Mouse (Mus musculus): ENCODE results near the gene Setd7. TPM values are rescaled to one million over a fixed set of nuclear protein-coding genes. Genes with fewer than 3 reads are reported as not detected.

The Setd7 gene
- polyA plus RNA-seq, 1 experiment from 2014 or later: 4.8 TPM

- Histone ChIP-seq H3K4me1 (ENCODE audit: control insufficient read depth, insufficient read depth, low read length) (peaks cover 12% of the 10 kb centered on the region), H3K4me3 (replicated peaks; ENCODE audit: low read length) (no peak overlapping the region), H3K9ac (ENCODE audit: low read length) (no peak overlapping the region), H3K36me3 (ENCODE audit: control insufficient read depth, insufficient read depth, low read length) (no peaks in the 10 kb centered on the region; the same call in 1 of the 2 replicates), H3K27ac (ENCODE audit: low read length) (no peak overlapping the region), H3K27me3 (ENCODE audit: control insufficient read depth, insufficient read depth, low read length) (no peaks in the 10 kb centered on the region), H3K4me2 (ENCODE audit: low read depth, low read length) (no peak overlapping the region), H3K9me3 (replicated peaks; ENCODE audit: control insufficient read depth, low read length) (no peaks in the 10 kb centered on the region)
- 82% methylated on average over 7 of the region's 7 CpGs for WGBS
- ATAC-seq (ENCODE audit: insufficient read depth, low FRiP score): no peak
Observed at GRCm38 (mm10) chr3:51490088-51490753, 70.5 kb downstream of the Setd7 start.

DNA sequence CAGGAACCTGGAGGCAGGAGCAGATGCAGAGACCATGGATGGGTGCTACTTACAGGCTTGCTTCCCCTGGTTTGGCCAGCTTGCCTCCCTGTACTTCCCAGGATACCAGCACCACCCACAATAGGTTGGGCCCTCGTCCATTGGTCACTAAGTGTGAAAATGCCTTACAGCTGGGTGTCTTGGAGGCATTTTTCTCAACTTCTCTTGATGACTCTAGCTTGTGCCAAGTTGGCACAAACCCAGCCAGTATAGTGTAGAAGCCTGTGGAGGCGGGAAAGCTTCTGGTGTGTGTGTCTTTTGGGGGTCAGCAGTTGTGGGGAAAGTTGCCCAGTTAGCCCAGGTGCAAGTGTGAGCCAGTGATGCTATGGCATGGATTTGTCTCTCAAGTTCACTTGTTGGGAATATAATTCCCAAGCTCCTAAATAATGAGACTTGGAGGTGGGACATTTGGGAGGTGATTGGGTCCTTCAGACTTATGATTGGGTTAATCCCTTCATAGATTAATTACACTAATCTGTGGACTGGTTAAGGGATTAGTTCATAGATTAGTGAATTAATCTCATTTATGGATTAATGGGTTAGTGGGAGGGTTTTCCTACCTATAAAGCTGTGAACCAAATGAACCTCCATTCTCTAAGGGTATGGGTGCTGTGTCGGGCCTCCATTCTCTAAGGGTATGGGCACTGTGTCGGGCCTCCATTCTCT lies 74.0 kb downstream of the Setd7 start:
- Histone ChIP-seq H3K9ac (ENCODE audit: low read length) (no peak overlapping the region), H3K4me2 (ENCODE audit: low read depth, low read length) (no peak overlapping the region), H3K9me3 (replicated peaks; ENCODE audit: control insufficient read depth, low read length) (no peaks in the 10 kb centered on the region), H3K4me1 (ENCODE audit: control insufficient read depth, insufficient read depth, low read length) (peaks cover 11% of the 10 kb centered on the region), H3K4me3 (replicated peaks; ENCODE audit: low read length) (no peak overlapping the region), H3K27me3 (ENCODE audit: control insufficient read depth, insufficient read depth, low read length) (no peaks in the 10 kb centered on the region), H3K27ac (ENCODE audit: low read length) (no peak overlapping the region), H3K36me3 (ENCODE audit: control insufficient read depth, insufficient read depth, low read length) (no peaks in the 10 kb centered on the region)
- no peak for ATAC-seq (ENCODE audit: insufficient read depth, low FRiP score)
- 83% methylated on average over 4 of the region's 4 CpGs for WGBS

GRCm38 (mm10) chr3:51485347-51485746 lies 75.3 kb downstream of the Setd7 start:
- ATAC-seq (ENCODE audit: insufficient read depth, low FRiP score): no peak
- no peaks in the 10 kb centered on the region for H3K27me3 ChIP-seq (ENCODE audit: control insufficient read depth, insufficient read depth, low read length)
- peak overlapping the region; percentile 69 for H3K4me2 ChIP-seq (ENCODE audit: low read depth, low read length)
- peak overlapping the region; percentile 89 for H3K4me3 ChIP-seq (replicated peaks; ENCODE audit: low read length)
- H3K9ac ChIP-seq (ENCODE audit: low read length): peak overlapping the region; percentile 87
- H3K4me1 ChIP-seq (ENCODE audit: control insufficient read depth, insufficient read depth, low read length): peaks cover 11% of the 10 kb centered on the region
- no peak overlapping the region for H3K27ac ChIP-seq (ENCODE audit: low read length)
- H3K36me3 ChIP-seq (ENCODE audit: control insufficient read depth, insufficient read depth, low read length): no peaks in the 10 kb centered on the region
- WGBS: 53% methylated on average over 4 of the region's 4 CpGs
- no peaks in the 10 kb centered on the region for H3K9me3 ChIP-seq (replicated peaks; ENCODE audit: control insufficient read depth, low read length)

- no peaks in the 10 kb centered on the region for H3K27me3 ChIP-seq (ENCODE audit: control insufficient read depth, insufficient read depth, low read length)
- H3K36me3 ChIP-seq (ENCODE audit: control insufficient read depth, insufficient read depth, low read length): no peaks in the 10 kb centered on the region
- H3K9me3 ChIP-seq (replicated peaks; ENCODE audit: control insufficient read depth, low read length): no peaks in the 10 kb centered on the region
- peak overlapping the region; percentile 95 for H3K27ac ChIP-seq (ENCODE audit: low read length)
- H3K4me3 ChIP-seq (replicated peaks; ENCODE audit: low read length): peak overlapping the region; percentile 89
- H3K9ac ChIP-seq (ENCODE audit: low read length): peak overlapping the region; percentile 87
- WGBS: under 1% methylated on average over 33 of the region's 33 CpGs
- ATAC-seq (ENCODE audit: insufficient read depth, low FRiP score): peak; percentile 1; the same call in 1 of the 2 replicates
- H3K4me1 ChIP-seq (ENCODE audit: control insufficient read depth, insufficient read depth, low read length): peaks cover 11% of the 10 kb centered on the region
- H3K4me2 ChIP-seq (ENCODE audit: low read depth, low read length): peak overlapping the region; percentile 69
Observed at GRCm38 (mm10) chr3:51484370-51484769, 76.3 kb downstream of the Setd7 start.

DNA sequence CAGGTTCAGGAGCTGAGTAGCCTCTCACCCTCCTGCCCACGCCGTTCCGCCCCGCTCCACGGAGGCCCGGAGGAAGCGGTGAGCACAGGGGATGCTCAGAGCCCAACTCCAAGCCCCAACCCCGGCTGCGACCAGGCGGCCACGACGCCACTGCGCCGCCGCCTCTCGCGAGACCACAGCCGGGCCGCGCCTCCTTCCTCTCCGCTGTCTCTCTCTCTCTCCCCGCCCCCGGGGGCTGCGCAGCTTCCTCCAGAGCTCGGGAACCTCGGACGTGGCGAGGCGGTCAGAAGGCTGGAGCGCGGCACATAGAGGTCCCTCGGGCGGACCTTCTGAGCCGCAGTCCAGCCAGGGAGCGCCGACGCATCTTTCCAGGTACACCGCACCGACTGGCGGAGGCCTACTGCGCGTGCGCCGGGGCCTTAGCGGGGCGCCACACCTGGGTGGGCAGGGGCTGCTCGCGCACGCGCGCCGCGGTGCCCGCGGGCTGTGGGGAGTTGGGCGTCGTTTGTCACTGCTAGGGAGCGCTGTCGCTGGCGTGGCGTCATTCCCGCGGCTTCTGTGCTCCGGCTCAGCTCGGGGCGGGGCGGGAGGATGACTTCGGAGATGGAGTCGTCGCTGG lies 76.8 kb downstream of the Setd7 start, which contains the start of gene Rab33b:
Gene Rab33b (plus strand): TSS at position 180 of the 619 bp plus-strand sequence.
- peak within 1 kb of the TSS; percentile 95 for H3K27ac ChIP-seq (ENCODE audit: low read length)
- H3K4me3 ChIP-seq (replicated peaks; ENCODE audit: low read length): peak within 1 kb of the TSS; percentile 89
- H3K9me3 ChIP-seq (replicated peaks; ENCODE audit: control insufficient read depth, low read length): no peaks in the 10 kb centered on the region
- H3K4me2 ChIP-seq (ENCODE audit: low read depth, low read length): peak within 1 kb of the TSS; percentile 69
- H3K27me3 ChIP-seq (ENCODE audit: control insufficient read depth, insufficient read depth, low read length): no peaks in the 10 kb centered on the region
- H3K9ac ChIP-seq (ENCODE audit: low read length): peak within 1 kb of the TSS; percentile 87
- H3K36me3 ChIP-seq (ENCODE audit: control insufficient read depth, insufficient read depth, low read length): no peaks in the 10 kb centered on the region
- ATAC-seq (ENCODE audit: insufficient read depth, low FRiP score): peak; percentile 98
- H3K4me1 ChIP-seq (ENCODE audit: control insufficient read depth, insufficient read depth, low read length): peaks cover 11% of the 10 kb centered on the region
- WGBS: 0% methylated on average over 68 of the region's 70 CpGs

- H3K4me1 ChIP-seq (ENCODE audit: control insufficient read depth, insufficient read depth, low read length): peaks cover 11% of the 10 kb centered on the region
- peak overlapping the region; percentile 87 for H3K9ac ChIP-seq (ENCODE audit: low read length)
- peak overlapping the region; percentile 63 for H3K4me2 ChIP-seq (ENCODE audit: low read depth, low read length)
- no peaks in the 10 kb centered on the region for H3K27me3 ChIP-seq (ENCODE audit: control insufficient read depth, insufficient read depth, low read length)
- no peak overlapping the region for H3K27ac ChIP-seq (ENCODE audit: low read length)
- H3K9me3 ChIP-seq (replicated peaks; ENCODE audit: control insufficient read depth, low read length): no peaks in the 10 kb centered on the region
- no peaks in the 10 kb centered on the region for H3K36me3 ChIP-seq (ENCODE audit: control insufficient read depth, insufficient read depth, low read length)
- 59% methylated on average over 3 of the region's 3 CpGs for WGBS
- H3K4me3 ChIP-seq (replicated peaks; ENCODE audit: low read length): peak overlapping the region; percentile 89
- no peak for ATAC-seq (ENCODE audit: insufficient read depth, low FRiP score)
Observed at GRCm38 (mm10) chr3:51482781-51483180, 77.9 kb downstream of the Setd7 start.

GRCm38 (mm10) chr3:51481881-51482280 lies 78.8 kb downstream of the Setd7 start:
- H3K9ac ChIP-seq (ENCODE audit: low read length): no peak overlapping the region
- H3K36me3 ChIP-seq (ENCODE audit: control insufficient read depth, insufficient read depth, low read length): no peaks in the 10 kb centered on the region
- ATAC-seq (ENCODE audit: insufficient read depth, low FRiP score): no peak
- H3K27me3 ChIP-seq (ENCODE audit: control insufficient read depth, insufficient read depth, low read length): no peaks in the 10 kb centered on the region
- H3K4me2 ChIP-seq (ENCODE audit: low read depth, low read length): no peak overlapping the region
- 51% methylated on average over 3 of the region's 3 CpGs for WGBS
- no peaks in the 10 kb centered on the region for H3K9me3 ChIP-seq (replicated peaks; ENCODE audit: control insufficient read depth, low read length)
- H3K27ac ChIP-seq (ENCODE audit: low read length): no peak overlapping the region
- peaks cover 11% of the 10 kb centered on the region for H3K4me1 ChIP-seq (ENCODE audit: control insufficient read depth, insufficient read depth, low read length)
- H3K4me3 ChIP-seq (replicated peaks; ENCODE audit: low read length): no peak overlapping the region

DNA sequence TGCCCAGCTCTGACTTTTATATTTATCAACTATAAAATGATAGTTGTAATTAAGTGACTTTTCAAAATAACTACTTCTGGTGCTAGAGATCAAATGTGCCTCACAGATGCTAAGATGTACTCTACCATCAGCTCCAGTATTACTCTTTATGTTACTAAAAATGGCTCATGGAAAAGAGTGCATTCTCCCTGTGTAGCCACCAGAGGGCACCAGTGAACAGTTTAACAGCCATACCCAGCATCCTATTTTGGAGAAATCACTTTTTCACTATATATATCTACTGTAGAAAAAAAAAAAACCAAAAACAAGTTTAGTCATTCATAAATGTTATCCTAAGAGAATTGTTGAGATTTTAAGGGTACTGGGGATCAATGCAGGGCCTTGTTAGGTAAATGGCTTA lies 79.6 kb downstream of the Setd7 start:
- H3K9ac ChIP-seq (ENCODE audit: low read length): no peak overlapping the region
- no peak for ATAC-seq (ENCODE audit: insufficient read depth, low FRiP score)
- no peak overlapping the region for H3K4me2 ChIP-seq (ENCODE audit: low read depth, low read length)
- no peak overlapping the region for H3K27ac ChIP-seq (ENCODE audit: low read length)
- no peaks in the 10 kb centered on the region for H3K27me3 ChIP-seq (ENCODE audit: control insufficient read depth, insufficient read depth, low read length)
- no peak overlapping the region for H3K4me3 ChIP-seq (replicated peaks; ENCODE audit: low read length)
- peaks cover 11% of the 10 kb centered on the region for H3K4me1 ChIP-seq (ENCODE audit: control insufficient read depth, insufficient read depth, low read length)
- H3K9me3 ChIP-seq (replicated peaks; ENCODE audit: control insufficient read depth, low read length): no peaks in the 10 kb centered on the region
- H3K36me3 ChIP-seq (ENCODE audit: control insufficient read depth, insufficient read depth, low read length): no peaks in the 10 kb centered on the region; the same call in 1 of the 2 replicates

DNA sequence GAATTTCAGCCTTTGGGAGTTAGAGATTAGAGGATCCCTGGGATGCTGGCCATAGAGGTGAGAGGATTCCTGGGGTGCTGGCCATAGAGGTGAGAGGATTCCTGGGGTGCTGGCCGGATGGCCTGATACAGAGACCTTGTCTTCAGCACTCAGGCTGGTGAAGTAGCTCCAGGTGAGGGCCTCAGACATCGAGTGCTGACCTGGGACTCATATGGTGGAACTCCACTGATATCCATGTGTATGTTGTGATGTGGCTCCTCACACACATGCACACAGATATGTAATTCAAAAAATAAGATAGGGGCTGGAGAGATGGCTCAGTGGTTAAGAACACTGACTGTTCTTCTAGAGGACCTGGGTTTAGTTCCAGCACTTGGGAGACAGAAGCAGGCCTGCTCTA lies 80.8 kb downstream of the Setd7 start:
- Histone ChIP-seq H3K9ac (ENCODE audit: low read length) (no peak overlapping the region), H3K36me3 (ENCODE audit: control insufficient read depth, insufficient read depth, low read length) (peaks cover 4% of the 10 kb centered on the region; the same call in 1 of the 2 replicates), H3K27ac (ENCODE audit: low read length) (no peak overlapping the region), H3K4me2 (ENCODE audit: low read depth, low read length) (no peak overlapping the region), H3K9me3 (replicated peaks; ENCODE audit: control insufficient read depth, low read length) (no peaks in the 10 kb centered on the region), H3K4me3 (replicated peaks; ENCODE audit: low read length) (no peak overlapping the region), H3K4me1 (ENCODE audit: control insufficient read depth, insufficient read depth, low read length) (peaks cover under 1% of the 10 kb centered on the region; the same call in 1 of the 2 replicates), H3K27me3 (ENCODE audit: control insufficient read depth, insufficient read depth, low read length) (no peaks in the 10 kb centered on the region)
- ATAC-seq (ENCODE audit: insufficient read depth, low FRiP score): no peak
- WGBS: 31% methylated on average over 2 of the region's 2 CpGs
